Mouse (Mus musculus): Measurements from ENCODE around the gene Zfp790.

DNA sequence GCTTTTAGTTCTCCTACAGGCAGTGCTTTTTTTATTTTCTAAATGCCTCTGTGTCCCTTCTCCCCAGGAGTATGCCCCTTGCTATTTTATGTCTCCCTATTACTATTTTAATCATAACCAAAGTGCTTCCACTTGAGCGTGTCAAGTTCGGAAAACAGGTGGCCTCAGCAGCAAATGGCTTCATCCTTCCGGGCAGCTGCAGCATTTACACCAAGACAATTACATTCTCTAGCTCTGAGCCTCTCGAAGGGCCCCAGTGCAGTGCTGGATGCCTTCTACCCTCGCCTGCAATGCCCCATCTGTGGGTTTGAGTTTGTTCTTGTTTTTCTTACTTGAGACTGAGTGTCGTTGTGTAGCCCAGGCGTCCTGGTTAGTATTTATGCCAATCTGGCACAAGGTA, 42.4 kb upstream of the Zfp790 start:
- TF ChIP-seq CTCF (IDR thresholded peaks at IDR 0.05; ENCODE audit: low read depth) (no peak), EP300 (IDR thresholded peaks at IDR 0.05; ENCODE audit: low read depth) (no peak)

All from heart, postnatal 0 days (tissue).